16 mouse cellular contexts compared by ENCODE assay signal in genomic region chr2:27556921-27557320, GRCm38 (mm10).
"Had no signal": no experiment of that assay in that cellular context is flagged by ENCODE, and none has a peak within 500 bp of the region (broad histone marks: within the 10 kb centered on the region; RNA-seq: fewer than 3 reads in every experiment).

No protein-coding gene starts in this region.

- DNase-seq: kidney, adult 9 months; kidney, postnatal 25 days; layer of hippocampus, adult 9-11 months; liver; lung, adult 2 months; lung, postnatal 14 days; lung, postnatal 4 days; midbrain, embryonic 14.5 days; thymus, adult 18-20 months; thymus, postnatal 36 days had no signal

- H3K9ac ChIP-seq: limb, embryonic 13.5 days; liver, embryonic 15.5 days had no signal

- H3K4me2 ChIP-seq: limb, embryonic 13.5 days; liver, embryonic 15.5 days; midbrain, embryonic 11.5 days had no signal

- H3K27ac ChIP-seq: kidney, postnatal 0 days; layer of hippocampus, adult 2 months; limb, embryonic 10.5 days; limb, embryonic 13.5 days; liver, embryonic 15.5 days had no signal

- H3K9me3 ChIP-seq: limb, embryonic 10.5 days; limb, embryonic 13.5 days; liver, embryonic 15.5 days had no signal

- H3K4me3 ChIP-seq: layer of hippocampus, adult 2 months; limb, embryonic 10.5 days; limb, embryonic 13.5 days; liver, embryonic 15.5 days had no signal

- H3K27me3 ChIP-seq: limb, embryonic 13.5 days; liver, embryonic 15.5 days had no signal

- H3K36me3 ChIP-seq: limb, embryonic 10.5 days; limb, embryonic 13.5 days; liver, embryonic 15.5 days had no signal
